Mouse (Mus musculus): ENCODE results near the gene 4930590J08Rik. TPM values are rescaled to one million over a fixed set of nuclear protein-coding genes. Genes with fewer than 3 reads are reported as not detected.

The 4930590J08Rik gene
- polyA plus RNA-seq, 1 experiment from 2014 or later: 1.3 TPM

- H3K4me1 ChIP-seq (replicated peaks): peaks cover 8% of the 10 kb centered on the region
- H3K36me3 ChIP-seq: no peaks in the 10 kb centered on the region
- H3K9me3 ChIP-seq: no peaks in the 10 kb centered on the region
- ATAC-seq: peak; percentile 69
- H3K4me2 ChIP-seq (replicated peaks): no peak overlapping the region
- no peak overlapping the region for H3K4me3 ChIP-seq (replicated peaks)
- 56% methylated on average over 9 of the region's 9 CpGs for WGBS
- no peak overlapping the region for H3K9ac ChIP-seq (replicated peaks)
- H3K27ac ChIP-seq: no peak overlapping the region
- H3K27me3 ChIP-seq: peaks cover 5% of the 10 kb centered on the region
These were observed 69.6 kb downstream of the 4930590J08Rik start for GRCm38 (mm10) chr6:91972201-91972646.

GRCm38 (mm10) chr6:91973972-91974371 is 71.4 kb downstream of the 4930590J08Rik start:
- H3K36me3 ChIP-seq: no peaks in the 10 kb centered on the region
- no peaks in the 10 kb centered on the region for H3K9me3 ChIP-seq
- peaks cover 14% of the 10 kb centered on the region for H3K27me3 ChIP-seq
- H3K9ac ChIP-seq (replicated peaks): no peak overlapping the region
- 82% methylated on average over 6 of the region's 6 CpGs for WGBS
- H3K27ac ChIP-seq: no peak overlapping the region
- peaks cover 13% of the 10 kb centered on the region for H3K4me1 ChIP-seq (replicated peaks)
- no peak for ATAC-seq
- H3K4me3 ChIP-seq (replicated peaks): no peak overlapping the region
- H3K4me2 ChIP-seq (replicated peaks): no peak overlapping the region

GRCm38 (mm10) chr6:91978371-91979300 is 76.0 kb downstream of the 4930590J08Rik start, which contains the start of gene Fgd5:
Gene Fgd5, plus strand, starts transcription at chr6:91978878.
- Histone ChIP-seq H3K27me3 (peaks cover 35% of the 10 kb centered on the region), H3K4me3 (replicated peaks) (peak within 1 kb of the TSS; percentile 58), H3K9ac (replicated peaks) (peak within 1 kb of the TSS; percentile 72), H3K9me3 (no peaks in the 10 kb centered on the region), H3K27ac (no peak within 1 kb of the TSS), H3K36me3 (no peaks in the 10 kb centered on the region), H3K4me2 (replicated peaks) (peak within 1 kb of the TSS; percentile 89), H3K4me1 (replicated peaks) (peaks cover 10% of the 10 kb centered on the region)
- peak; percentile 71 for ATAC-seq
- WGBS: under 1% methylated on average over 57 of the region's 62 CpGs

GRCm38 (mm10) chr6:91979301-91979996 is 76.8 kb downstream of the 4930590J08Rik start:
- WGBS: 11% methylated on average over 23 of the region's 23 CpGs

GRCm38 (mm10) chr6:91980011-91980410 is 77.4 kb downstream of the 4930590J08Rik start:
- peak overlapping the region; percentile 17 for H3K4me3 ChIP-seq (replicated peaks)
- peaks cover 35% of the 10 kb centered on the region for H3K27me3 ChIP-seq
- no peaks in the 10 kb centered on the region for H3K9me3 ChIP-seq
- H3K36me3 ChIP-seq: no peaks in the 10 kb centered on the region
- peaks cover 10% of the 10 kb centered on the region for H3K4me1 ChIP-seq (replicated peaks)
- H3K9ac ChIP-seq (replicated peaks): no peak overlapping the region
- ATAC-seq: no peak
- no peak overlapping the region for H3K27ac ChIP-seq
- 56% methylated on average over 3 of the region's 3 CpGs for WGBS
- H3K4me2 ChIP-seq (replicated peaks): no peak overlapping the region

More at GRCm38 (mm10) chr6:91979301-91979996, 76.8 kb downstream of the 4930590J08Rik start:
- Histone ChIP-seq H3K4me3 (replicated peaks) (peak overlapping the region; percentile 58), H3K4me1 (replicated peaks) (peaks cover 10% of the 10 kb centered on the region), H3K4me2 (replicated peaks) (peak overlapping the region; percentile 89), H3K9me3 (no peaks in the 10 kb centered on the region), H3K36me3 (no peaks in the 10 kb centered on the region), H3K9ac (replicated peaks) (peak overlapping the region; percentile 72), H3K27ac (no peak overlapping the region), H3K27me3 (peaks cover 35% of the 10 kb centered on the region)
- peak; percentile 15; the same call in 1 of the 2 replicates for ATAC-seq

- Histone ChIP-seq H3K4me3 (replicated peaks) (no peak overlapping the region), H3K27me3 (no peaks in the 10 kb centered on the region), H3K9me3 (no peaks in the 10 kb centered on the region), H3K9ac (replicated peaks) (no peak overlapping the region), H3K4me1 (replicated peaks) (no peaks in the 10 kb centered on the region), H3K36me3 (no peaks in the 10 kb centered on the region), H3K4me2 (replicated peaks) (no peak overlapping the region), H3K27ac (no peak overlapping the region)
- WGBS: 94% methylated on average over 8 of the region's 8 CpGs
- ATAC-seq: no peak
These were observed 87.5 kb downstream of the 4930590J08Rik start for GRCm38 (mm10) chr6:91990101-91990500.

- H3K9ac ChIP-seq (replicated peaks): no peak overlapping the region
- ATAC-seq: no peak
- no peaks in the 10 kb centered on the region for H3K9me3 ChIP-seq
- H3K4me2 ChIP-seq (replicated peaks): no peak overlapping the region
- no peaks in the 10 kb centered on the region for H3K27me3 ChIP-seq
- WGBS: 89% methylated on average over 2 of the region's 2 CpGs
- H3K36me3 ChIP-seq: no peaks in the 10 kb centered on the region
- H3K27ac ChIP-seq: no peak overlapping the region
- no peak overlapping the region for H3K4me3 ChIP-seq (replicated peaks)
- peaks cover 9% of the 10 kb centered on the region; the same call in 1 of the 2 replicates for H3K4me1 ChIP-seq (replicated peaks)
These were observed 90.2 kb downstream of the 4930590J08Rik start for GRCm38 (mm10) chr6:91992823-91993222.

- Histone ChIP-seq H3K9ac (replicated peaks) (no peak overlapping the region), H3K27me3 (no peaks in the 10 kb centered on the region), H3K27ac (no peak overlapping the region), H3K4me1 (replicated peaks) (peaks cover 9% of the 10 kb centered on the region; the same call in 1 of the 2 replicates), H3K9me3 (no peaks in the 10 kb centered on the region), H3K4me2 (replicated peaks) (no peak overlapping the region), H3K36me3 (no peaks in the 10 kb centered on the region), H3K4me3 (replicated peaks) (no peak overlapping the region)
- no peak for ATAC-seq
- 73% methylated on average over 8 of the region's 8 CpGs for WGBS
These were observed 91.3 kb downstream of the 4930590J08Rik start for GRCm38 (mm10) chr6:91993795-91994505.

- Histone ChIP-seq H3K36me3 (no peaks in the 10 kb centered on the region), H3K4me3 (replicated peaks) (no peak overlapping the region), H3K4me2 (replicated peaks) (no peak overlapping the region), H3K9ac (replicated peaks) (0 out of 2 replicates have a peak overlapping the region, but pooled peaks have one; percentile 10), H3K27me3 (no peaks in the 10 kb centered on the region), H3K4me1 (replicated peaks) (peaks cover 9% of the 10 kb centered on the region; the same call in 1 of the 2 replicates), H3K27ac (peak overlapping the region; percentile 35; the same call in 1 of the 2 replicates), H3K9me3 (no peaks in the 10 kb centered on the region)
- no peak for ATAC-seq
- 46% methylated on average over 8 of the region's 8 CpGs for WGBS
These were observed 93.5 kb downstream of the 4930590J08Rik start for GRCm38 (mm10) chr6:91996072-91996471.
